Mouse (Mus musculus) cerebellum, postnatal 10 days (tissue): ENCODE measurements around the gene Efs.

Experiments
- DNase-seq, 2 experiments: peaks; one replicate each; pipeline ENCODE4 v3.0.0; 2021; ENCODE audit warnings: mixed read lengths in 2 of 2

The Efs gene

GRCm38 (mm10) chr14:54866936-54867335 lies 59.0 kb downstream of the Efs start:
- DNase-seq, result peak; percentile 49 to 58
